Mouse (Mus musculus) left cerebral cortex, postnatal 10 days (tissue): Measurements from ENCODE around the gene Klrb1f. TPM values are rescaled to one million over a fixed set of nuclear protein-coding genes. Genes with fewer than 3 reads are reported as not detected.
"Not testable (repeated sequence)": the region's sequence is repeated elsewhere in the genome, so short reads cannot be mapped to it uniquely, and the experiment has no call there.

Experiments
- DNase-seq, 2 experiments: peaks; one replicate each; pipeline ENCODE4 v3.0.0; 2021 to 2022; ENCODE audit warnings: low spot score in 2 of 2, mixed read lengths in 1 of 2; ENCODE audit errors: extremely low spot score in 1 of 2
- intact Hi-C: fragments of 180-260 bp; cut with DNase I; formaldehyde crosslinking; loops from one replicate; pipeline ENCODE4 v1.15.1; 2025
- total RNA-seq, 2 experiments: library from RNA; stranded (reverse); gene quantifications; 2 replicates each; pipeline ENCODE4 v1.2.3; 2021

The Klrb1f gene
- total RNA-seq: not detected

DNA sequence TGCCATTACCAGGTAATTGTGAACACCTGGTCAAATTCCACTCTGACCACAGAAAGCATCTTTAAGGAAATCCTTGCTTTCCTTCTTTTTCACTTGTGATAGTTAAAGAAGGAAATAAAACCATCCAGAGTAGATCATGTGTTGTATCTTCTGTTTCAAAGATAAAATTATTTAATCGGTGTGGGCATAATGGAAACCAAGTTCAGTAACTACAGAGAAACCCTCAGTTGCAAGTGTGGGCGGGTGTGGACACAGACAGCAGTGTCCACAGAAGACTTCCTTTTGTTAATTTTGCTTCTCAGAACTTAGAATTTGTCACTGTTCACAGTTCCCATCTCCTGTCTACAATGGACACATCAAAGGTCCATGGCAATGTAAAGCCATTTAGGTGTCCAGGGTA, at the start of gene Klrb1f:
Gene Klrb1f, plus strand, starts transcription at position 301 of the 400 bp plus-strand sequence.
- no peak for DNase-seq
- intact Hi-C loops: no loop called here

DNA sequence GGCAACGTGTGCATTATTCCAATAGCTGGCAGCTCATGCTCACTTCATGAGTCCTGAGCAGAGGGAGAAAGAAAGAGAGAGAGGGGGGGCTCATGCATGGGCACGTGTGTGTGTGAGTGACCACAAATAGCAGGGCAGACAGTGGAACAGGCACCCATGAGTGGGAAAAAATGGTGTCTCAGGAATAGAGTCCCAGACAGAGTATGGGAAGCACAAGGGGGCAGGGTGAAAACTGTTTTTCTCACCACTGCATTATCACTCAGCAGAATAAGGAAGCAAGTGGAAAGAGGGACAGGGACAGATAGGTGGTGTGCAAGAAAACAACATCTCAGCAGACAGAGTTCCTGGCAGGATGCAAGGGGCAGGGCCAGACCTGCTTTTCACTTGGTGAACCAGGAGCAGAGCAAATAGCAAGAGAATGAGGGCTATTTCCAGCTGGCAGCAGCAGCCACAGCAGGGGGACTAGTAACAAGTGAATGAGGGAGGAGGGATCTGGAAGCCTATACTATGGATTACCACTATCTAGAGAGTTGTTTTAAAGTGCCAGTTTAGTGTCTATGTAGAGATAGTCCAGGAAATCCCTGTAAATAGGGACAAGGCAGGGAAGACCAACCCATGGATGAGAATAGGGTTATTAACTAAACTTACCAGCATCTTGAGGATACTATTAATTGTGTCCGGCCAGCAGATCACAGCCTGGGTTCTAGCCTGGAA, 49.5 kb upstream of the Klrb1f start:
- intact Hi-C loops: no loop called here
- DNase-seq: no peak

DNA sequence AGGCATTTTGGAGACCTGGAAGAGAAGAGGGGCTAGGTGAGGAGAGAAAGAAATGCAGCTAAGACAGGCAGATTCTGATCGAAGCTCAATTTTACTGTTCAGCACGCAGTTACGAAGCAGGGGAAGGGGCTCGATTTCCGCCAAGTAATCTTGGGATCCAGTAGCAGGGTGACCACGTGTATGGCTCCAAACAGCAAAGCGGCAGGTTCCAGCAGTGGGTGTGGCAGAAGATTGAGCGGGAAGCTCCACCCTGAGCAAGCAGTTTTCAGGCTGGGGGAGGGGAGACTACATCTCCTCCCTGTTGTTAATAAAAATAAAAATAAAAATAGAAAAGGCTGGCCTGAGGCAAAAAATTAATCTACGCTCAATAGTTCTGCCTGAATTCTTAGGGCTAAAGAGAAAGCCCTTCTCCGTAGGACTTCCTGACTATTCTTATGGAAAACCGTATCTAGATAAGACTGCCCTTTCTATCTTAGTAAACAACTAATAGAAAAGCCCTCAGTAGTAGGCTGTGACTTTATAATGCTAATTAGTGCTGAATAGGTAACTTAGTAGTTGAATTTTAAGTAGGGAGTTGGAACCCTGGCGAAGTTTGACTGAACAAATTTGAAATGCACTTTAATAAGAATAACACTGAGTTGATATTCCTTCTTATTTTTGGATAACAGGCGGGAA, 48.8 kb upstream of the Klrb1f start:
- intact Hi-C loops: no loop called here
- no peak for DNase-seq

DNA sequence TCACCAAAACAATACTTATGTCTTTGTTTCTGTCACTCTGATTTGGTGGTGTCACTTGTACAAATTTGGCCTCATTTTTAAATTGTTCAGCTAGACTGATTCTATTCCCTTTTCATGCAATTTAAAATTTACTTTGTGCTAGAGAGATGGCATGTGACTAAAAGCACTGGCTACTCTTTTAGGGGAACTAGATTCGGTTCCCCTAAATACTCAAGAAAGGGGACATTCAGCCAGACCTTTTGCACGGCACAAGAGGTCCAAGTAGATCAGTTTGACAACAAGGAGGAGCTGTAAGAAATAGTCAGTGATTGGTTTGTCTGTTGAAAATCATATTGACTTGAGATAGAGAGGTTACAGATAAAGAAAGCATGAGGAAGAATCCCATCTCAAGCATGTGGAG, 44.3 kb upstream of the Klrb1f start:
- no peak for DNase-seq
- intact Hi-C loops: no loop called here

DNA sequence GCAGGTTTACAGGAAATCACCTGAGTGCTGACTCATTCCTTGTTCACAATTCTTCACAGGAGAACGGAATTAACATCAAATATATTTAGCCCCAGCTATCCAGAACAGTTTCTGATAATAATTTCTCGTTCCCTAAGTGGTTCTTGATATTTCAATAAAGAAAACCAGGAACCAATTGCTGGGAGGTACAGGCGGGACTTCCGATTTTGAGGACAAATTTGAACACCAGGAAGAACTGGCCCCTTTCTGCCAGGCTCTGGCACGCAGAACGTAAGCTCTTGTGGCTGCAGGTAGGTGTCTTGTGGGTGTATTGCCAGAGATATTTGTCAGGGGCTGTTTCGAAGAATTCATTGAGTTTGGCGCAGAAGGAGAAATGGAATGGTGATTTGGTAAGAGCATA, 37.1 kb upstream of the Klrb1f start:
- DNase-seq: no peak
- intact Hi-C loops: no loop called here

DNA sequence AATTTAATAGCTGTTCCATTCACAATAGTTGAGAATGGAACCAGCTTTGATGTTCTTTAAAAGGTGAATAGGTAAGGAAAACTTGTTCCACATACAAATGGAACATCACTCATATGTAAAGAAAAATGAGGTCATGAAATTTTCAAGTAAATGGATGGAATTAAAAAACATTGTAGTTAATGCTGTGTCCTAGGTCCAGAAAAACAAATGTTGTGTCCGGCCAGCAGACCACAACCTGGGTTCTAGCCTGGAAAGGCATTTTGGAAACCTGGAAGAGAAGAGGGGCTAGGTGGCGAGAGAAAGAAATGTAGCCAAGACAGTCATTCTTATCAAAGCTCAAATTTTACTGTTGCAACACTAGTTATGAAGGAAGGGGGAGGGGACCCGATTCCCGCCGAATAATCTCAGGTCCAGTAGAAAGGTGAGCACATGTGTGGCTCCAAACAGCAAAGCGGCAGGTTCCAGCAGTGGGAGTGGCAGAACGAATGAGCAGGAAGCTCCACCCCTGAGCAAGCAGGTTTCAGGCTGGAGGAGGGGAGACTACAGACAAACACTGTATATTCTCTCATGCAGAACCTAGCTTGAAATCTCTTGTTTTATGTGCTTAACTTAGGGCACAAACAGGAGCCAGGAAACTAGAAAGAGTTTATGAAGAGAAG, 35.7 kb upstream of the Klrb1f start:
- DNase-seq, intact Hi-C loops: not testable (repeated sequence)

DNA sequence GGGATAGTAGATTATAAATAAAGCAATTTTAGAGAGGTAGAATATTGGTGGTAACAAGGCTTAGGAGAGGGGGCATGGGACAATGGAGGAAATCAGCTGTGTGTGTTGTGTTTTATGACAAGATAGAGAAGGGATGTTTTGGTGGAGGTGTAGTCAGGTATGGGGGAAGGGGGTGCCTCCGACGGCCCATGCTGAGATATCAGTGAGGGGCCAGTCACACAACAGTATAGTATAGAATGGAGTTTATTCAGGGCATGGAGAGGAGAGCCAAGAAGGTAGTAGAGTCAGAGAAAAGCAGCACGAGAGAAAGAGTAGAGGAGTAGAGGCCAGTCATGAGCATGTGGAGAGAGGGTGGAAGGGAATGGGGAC, 35.2 kb upstream of the Klrb1f start:
- DNase-seq: no peak
- intact Hi-C loops: no loop called here

DNA sequence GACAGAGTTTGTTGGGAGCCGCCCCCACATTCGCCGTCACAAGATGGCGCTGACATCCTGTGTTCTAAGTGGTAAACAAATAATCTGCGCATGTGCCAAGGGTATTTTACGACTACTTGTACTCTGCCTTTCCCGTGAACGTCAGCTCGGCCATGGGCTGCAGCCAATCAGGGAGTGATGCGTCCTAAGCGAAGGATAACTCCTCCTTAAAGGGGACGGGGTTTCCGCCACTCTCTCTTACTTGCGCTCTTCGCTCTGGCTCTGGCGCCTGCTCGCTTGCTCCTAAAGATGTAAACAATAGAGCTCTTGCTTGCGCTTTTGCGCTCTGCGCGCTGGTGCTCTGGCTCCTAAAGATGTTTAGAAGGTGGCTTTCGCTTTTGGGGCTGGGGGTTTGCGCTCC, 33.7 kb upstream of the Klrb1f start:
- DNase-seq, intact Hi-C loops: not testable (repeated sequence)

DNA sequence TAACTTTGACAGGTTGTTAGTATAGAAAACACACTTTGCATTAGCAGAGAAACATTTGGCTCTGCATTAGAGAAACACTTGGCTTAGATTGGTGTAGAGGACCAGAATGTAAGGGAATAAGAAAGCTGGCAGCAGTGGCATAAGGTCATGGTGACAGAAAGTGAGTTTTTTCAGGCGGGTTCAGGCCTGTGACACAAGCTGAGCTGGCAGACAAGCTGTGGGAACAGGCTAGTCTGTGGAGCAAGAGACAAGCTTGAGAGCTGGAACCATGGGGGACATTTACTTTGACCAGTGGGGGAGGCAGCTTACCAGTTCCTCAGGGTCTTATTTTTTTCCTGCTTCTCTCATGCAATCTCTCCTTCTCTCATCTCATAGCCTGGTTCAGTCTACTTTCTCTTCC, 32.7 kb upstream of the Klrb1f start:
- DNase-seq: no peak
- intact Hi-C loops: no loop called here

DNA sequence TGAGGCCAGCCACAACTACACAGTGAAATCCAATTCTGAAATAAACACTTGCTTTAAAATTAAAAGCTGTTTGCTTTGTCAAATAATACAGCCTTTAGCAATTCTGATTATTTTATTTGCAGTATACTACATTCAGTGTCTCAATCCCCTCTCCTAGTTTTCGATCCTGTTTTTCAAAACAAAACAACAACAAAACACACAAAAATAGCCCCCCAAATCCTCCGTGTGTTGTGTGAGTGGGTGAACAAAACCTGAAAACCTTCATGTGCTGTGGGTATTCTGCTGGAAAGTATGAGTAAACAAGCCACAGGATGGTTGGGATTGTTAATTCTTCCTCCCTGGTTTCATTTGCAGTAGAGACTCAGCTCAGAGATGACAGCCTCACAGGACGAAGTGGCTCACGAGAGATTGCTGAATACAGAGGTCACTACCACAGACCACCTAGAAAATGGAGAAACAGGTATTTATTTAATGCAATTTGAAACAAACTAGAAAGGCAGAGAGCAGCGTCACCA, 31.9 kb upstream of the Klrb1f start:
- no peak for DNase-seq
- intact Hi-C loops: no loop called here

DNA sequence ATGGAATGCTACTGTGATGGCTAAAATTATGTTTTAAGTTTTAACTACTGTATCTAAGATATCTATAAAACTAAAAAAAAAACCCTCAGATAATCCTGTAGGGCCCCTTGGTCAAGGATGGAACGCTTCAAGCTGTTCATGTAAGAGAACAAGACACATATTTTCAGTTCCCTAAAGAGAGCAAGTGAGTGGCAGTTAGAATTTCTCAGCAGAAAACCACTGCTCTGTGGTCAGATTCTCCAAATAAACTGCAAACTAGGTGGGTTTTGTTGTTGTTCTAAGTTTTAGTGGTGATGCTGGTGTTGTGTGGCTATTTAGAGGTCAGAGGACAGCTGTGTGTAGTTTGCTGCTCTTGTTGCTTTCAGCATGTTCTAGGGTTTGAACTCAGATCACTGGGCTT, 31.3 kb upstream of the Klrb1f start:
- intact Hi-C loops: no loop called here
- DNase-seq: no peak

DNA sequence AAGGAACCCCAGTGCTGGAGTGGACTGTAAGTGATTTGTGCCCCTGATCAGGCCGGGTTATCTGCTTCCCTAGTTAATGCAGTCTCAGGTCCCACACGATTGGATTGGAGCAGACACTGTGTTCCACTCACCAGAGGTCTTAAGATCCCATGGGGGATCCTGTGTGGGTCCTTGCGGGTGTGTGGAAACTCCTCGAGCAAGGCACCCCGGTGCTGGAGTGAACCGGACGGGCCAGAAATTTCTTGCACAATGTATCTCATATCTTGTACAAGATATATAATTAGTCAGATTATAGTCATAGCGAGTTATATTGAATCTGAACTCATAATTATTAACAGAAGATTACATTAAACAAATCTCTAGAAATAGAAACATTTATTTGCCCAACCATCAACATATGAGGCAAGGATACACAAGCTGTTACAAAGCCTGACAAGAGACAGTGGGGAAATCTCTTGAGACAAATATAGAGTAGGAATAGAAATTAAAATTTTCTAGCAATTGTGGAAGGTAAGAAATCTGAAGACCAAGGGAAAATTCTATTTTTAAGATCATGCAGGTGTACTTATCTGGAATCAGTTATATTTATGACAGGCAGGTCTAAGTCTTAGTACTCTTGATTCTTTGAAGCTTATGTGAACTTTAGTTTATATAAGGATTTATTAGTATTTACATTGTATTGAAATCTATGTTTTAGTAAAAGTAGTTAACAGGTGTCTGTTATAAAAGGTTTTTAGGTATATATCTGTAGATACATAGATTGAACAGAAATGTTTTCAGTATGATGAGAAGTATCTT, 18.1 kb upstream of the Klrb1f start:
- intact Hi-C loops: no loop called here
- no peak for DNase-seq

DNA sequence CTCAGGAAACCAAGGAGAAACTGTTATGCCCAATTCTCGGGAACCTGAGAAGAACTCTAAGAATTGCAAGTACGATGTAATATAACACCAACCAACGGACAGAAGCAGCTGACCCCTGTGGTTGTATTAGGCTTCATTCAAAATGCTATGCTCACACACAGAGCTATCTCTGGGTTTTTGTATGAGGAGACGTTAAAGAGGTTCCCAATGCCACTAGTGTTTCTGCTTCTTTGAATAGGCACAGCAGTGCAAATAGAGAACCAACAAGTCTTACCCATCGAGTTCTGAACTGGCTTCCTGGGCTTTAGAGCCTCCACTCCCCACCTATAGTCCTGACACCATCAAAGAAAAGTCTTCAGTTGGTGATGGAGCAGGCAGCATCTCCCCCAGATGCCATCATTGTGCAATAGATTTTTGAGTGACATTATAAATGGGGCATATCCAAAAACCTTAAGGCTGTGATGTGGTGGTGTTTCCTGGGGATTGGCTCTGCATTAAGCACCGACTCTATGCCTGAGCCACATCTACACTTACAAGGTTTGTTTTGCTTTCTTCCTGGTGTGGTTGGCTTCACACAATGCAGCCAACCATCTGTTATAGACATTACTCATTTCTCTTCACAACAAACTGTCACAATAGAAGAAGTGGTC, 15.4 kb upstream of the Klrb1f start:
- no peak for DNase-seq
- intact Hi-C loops: no loop called here

DNA sequence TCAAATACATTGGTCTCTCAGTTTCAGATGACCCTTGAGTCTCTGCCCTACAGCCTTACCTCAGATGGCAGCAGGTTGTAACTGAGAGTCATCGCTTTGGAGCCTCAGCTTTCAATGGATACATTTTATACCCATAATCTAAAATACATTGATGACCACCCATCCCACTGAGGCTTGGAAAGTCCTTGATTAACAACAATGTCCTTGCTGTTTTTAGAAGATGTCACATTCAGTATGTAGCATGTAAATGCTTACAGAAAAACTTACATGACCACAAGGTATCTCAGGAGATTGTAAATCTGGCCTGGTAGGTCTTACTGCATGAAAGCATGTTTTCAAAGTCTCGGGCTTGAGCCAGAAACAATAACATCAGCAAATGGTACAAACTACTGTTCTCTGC, 14.7 kb upstream of the Klrb1f start:
- no peak for DNase-seq
- intact Hi-C loops: no loop called here

DNA sequence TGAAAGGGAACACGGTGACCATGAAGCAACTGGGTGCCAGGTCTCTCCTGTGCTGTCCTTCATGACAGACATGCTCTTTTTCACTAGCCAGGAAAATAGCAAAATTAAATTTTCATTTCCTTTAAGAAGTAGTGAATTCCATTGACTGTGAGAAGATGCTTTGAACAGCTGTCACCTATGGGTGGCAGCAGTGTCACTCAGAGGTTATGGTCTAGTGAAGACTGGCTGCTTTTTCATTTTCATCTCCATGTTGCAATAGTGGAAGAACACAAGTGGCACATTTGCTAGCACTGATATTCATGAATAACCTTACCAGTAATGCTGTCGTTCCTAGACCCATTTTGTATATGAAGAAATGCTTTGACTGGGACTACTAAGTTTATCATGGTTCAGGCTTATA, 12.3 kb upstream of the Klrb1f start:
- intact Hi-C loops: no loop called here
- DNase-seq: no peak

DNA sequence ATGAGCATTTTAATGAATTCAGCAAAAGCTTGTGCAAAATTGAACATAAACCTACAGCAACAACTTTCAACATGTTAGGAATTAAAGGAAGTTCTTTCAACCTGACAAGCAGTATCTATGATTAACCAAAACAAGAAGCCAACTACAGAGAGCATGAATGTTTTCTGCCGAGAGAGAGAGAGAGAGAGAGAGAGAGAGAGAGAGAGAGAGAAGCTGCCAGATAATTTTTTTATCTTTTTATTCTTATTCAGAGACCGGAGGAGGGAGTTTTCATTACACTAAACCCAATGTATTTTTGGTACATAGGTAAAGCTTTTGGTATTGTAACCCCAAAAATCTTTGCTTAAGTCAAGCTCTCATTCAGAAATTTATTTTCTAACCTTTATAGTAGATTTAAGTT, 10.7 kb upstream of the Klrb1f start:
- intact Hi-C loops: no loop called here
- DNase-seq: no peak

DNA sequence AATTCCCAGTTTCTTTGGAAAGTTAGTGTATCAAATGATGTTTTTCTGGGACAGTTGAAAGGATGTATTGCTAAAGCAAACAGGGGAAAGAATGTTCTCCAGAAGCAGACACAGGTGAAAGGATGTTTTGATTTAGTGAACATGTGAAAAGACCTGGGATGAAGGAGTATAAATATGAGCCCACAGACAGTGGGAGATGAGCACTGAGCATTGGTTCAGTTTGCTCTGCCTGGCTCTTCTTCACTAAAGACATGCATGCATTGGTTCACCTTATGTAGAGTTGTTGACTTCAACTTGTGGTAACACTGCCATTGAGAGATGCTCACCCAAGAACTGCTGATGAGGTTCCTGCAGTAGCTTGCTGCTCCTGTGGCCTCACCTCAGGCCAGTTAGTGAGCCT, 9.4 kb upstream of the Klrb1f start:
- intact Hi-C loops: no loop called here

DNA sequence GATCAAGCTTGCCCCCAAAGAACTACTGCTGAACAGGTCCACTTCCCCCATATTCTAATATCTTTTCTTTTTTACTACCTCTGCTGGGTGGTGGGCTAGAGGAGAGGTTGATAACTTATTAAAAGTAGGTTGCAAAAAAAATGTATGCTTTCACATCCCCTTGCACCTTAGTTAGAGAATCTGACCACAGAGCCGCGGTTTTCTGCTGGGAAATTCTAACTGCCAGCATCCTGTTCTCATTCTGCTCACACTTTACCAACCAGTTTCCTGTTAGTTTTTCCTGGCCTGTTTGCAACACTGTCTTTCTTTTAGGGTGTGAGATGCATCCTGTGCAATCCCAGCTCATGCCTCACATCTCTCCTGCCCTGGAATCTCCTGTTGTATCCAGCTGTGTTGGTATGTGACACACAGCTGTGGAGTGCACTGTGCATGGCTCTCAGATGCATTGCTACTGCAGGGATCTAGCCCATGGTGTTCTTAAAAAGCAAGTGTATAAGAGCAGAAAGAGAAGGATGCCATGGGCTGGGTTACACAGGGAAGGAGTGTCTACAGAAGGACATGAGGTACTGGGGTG, 8.7 kb upstream of the Klrb1f start:
- DNase-seq: no peak
- intact Hi-C loops: no loop called here

More for the DNA sequence above, 9.4 kb upstream of the Klrb1f start:
- no peak for DNase-seq

DNA sequence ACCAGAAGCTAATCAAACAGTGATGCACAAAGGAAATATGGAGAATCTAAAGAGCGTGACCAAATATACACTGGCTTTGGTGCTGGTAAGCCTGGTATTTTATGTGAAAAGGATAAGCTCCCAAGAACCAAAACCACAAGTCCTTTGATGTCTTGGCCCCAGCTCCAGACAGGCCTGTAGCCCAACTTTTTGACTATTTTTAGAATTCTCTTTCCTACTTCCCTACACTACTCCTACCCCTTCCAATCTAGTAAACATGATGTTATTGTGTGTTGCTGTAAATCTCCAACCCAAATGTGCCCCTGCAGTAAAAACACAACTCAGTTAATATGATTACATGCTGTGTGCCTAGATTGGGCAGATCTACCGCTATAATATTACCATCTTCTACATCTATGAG, 4.2 kb upstream of the Klrb1f start:
- DNase-seq: no peak
- intact Hi-C loops: no loop called here
